In the genomic region with DNA sequence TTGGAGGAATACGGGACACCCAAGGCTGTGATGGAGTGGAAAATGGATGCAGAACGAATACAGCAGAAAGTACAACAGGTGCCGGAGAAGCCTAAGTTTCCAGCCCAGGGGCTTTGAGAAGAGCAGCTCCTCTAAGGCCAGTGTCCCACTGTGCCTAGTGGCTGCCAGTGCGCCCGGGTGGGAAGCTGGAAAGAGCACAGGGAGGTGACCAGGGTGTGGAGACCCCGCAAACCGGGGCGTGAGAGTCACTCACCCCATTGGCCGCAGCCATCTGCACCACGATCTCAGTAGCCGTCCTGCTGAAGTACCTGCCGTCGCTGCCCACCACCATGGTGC, we compare ENCODE assay signal across 9 mouse cellular contexts. TPM values are rescaled to one million over a fixed set of nuclear protein-coding genes. Genes with fewer than 3 reads are reported as not detected.
DNase-seq lines count a peak whose midpoint lies in the region; ATAC-seq and TF ChIP-seq lines count a peak whose summit lies in the region.
"Had no signal": no experiment of that assay in that cellular context is flagged by ENCODE, and none has a peak within 500 bp of the region (broad histone marks: within the 10 kb centered on the region; RNA-seq: fewer than 3 reads in every experiment).

No protein-coding gene starts in this region.

- H3K4me1 ChIP-seq in kidney, postnatal 0 days (replicated peaks; ENCODE audit: insufficient read depth, low read length), result peaks cover 9% of the 10 kb centered on the region
- H3K4me1 ChIP-seq in embryonic facial prominence, embryonic 13.5 days, result peaks cover 18% of the 10 kb centered on the region
- peaks cover 4% of the 10 kb centered on the region; the same call in 1 of the 2 replicates for H3K4me1 ChIP-seq in intestine, embryonic 14.5 days (replicated peaks; ENCODE audit: control insufficient read depth, insufficient read depth, low read length)
- no peaks in the 10 kb centered on the region; the same call in 1 of the 2 replicates for H3K4me1 ChIP-seq in midbrain, postnatal 0 days (ENCODE audit: insufficient read depth, low read length)

- H3K9ac ChIP-seq in kidney, postnatal 0 days (ENCODE audit: low read depth, low read length), result peak overlapping the region; percentile 59
- H3K9ac ChIP-seq in embryonic facial prominence, embryonic 13.5 days, result peak overlapping the region; percentile 73
- peak overlapping the region; percentile 68 for H3K9ac ChIP-seq in intestine, embryonic 14.5 days (ENCODE audit: low read length)
- H3K9ac ChIP-seq in midbrain, postnatal 0 days (replicated peaks; ENCODE audit: low read length, poor library complexity, severe bottlenecking), result no peak overlapping the region

- H3K27me3 ChIP-seq in kidney, postnatal 0 days (ENCODE audit: insufficient read depth, low read length), result no peaks in the 10 kb centered on the region
- peaks cover 36% of the 10 kb centered on the region for H3K27me3 ChIP-seq in embryonic facial prominence, embryonic 13.5 days
- 0 out of 2 replicates have a peak, but pooled peaks cover 4% of the 10 kb centered on the region for H3K27me3 ChIP-seq in intestine, embryonic 14.5 days (replicated peaks; ENCODE audit: control insufficient read depth, insufficient read depth, low read length)
- H3K27me3 ChIP-seq in midbrain, postnatal 0 days (ENCODE audit: insufficient read depth, low read length), result peaks cover 22% of the 10 kb centered on the region

- TF ChIP-seq CTCF in kidney, postnatal 0 days (IDR thresholded peaks at IDR 0.05; ENCODE audit: low read depth), result no peak
- TF ChIP-seq CTCF in midbrain, postnatal 0 days (IDR thresholded peaks at IDR 0.05), result no peak

- DNase-seq in kidney, postnatal 0 days (ENCODE audit: low spot score), result no peak
- no peak for DNase-seq in kidney, postnatal 10 days
- DNase-seq in intestine, embryonic 14.5 days (ENCODE audit: low spot score), result no peak
- no peak for DNase-seq in midbrain, postnatal 0 days (ENCODE audit: low spot score)
- no peak for DNase-seq in thymus, postnatal 4 days
- no peak for DNase-seq in cerebellum, postnatal 4 days (ENCODE audit: low spot score in 2 of 2)

- peak overlapping the region; percentile 82 for H3K4me2 ChIP-seq in kidney, postnatal 0 days (ENCODE audit: low read length)
- H3K4me2 ChIP-seq in embryonic facial prominence, embryonic 13.5 days, result peak overlapping the region; percentile 81
- peak overlapping the region; percentile 63 for H3K4me2 ChIP-seq in intestine, embryonic 14.5 days (ENCODE audit: low read length)
- peak overlapping the region; percentile 57 for H3K4me2 ChIP-seq in midbrain, postnatal 0 days (ENCODE audit: low read depth, low read length, poor library complexity, severe bottlenecking)

- H3K9me3 ChIP-seq in kidney, postnatal 0 days (replicated peaks; ENCODE audit: low read length), result no peaks in the 10 kb centered on the region
- H3K9me3 ChIP-seq in embryonic facial prominence, embryonic 13.5 days, result no peaks in the 10 kb centered on the region
- H3K9me3 ChIP-seq in intestine, embryonic 14.5 days (ENCODE audit: control insufficient read depth, low read length), result no peaks in the 10 kb centered on the region
- no peaks in the 10 kb centered on the region for H3K9me3 ChIP-seq in midbrain, postnatal 0 days (ENCODE audit: low read length)

- H3K36me3 ChIP-seq in kidney, postnatal 0 days (ENCODE audit: insufficient read depth, low read length), result no peaks in the 10 kb centered on the region
- H3K36me3 ChIP-seq in embryonic facial prominence, embryonic 13.5 days, result no peaks in the 10 kb centered on the region
- no peaks in the 10 kb centered on the region for H3K36me3 ChIP-seq in intestine, embryonic 14.5 days (ENCODE audit: control insufficient read depth, insufficient read depth, low read length)
- H3K36me3 ChIP-seq in midbrain, postnatal 0 days (ENCODE audit: insufficient read depth, low read length), result no peaks in the 10 kb centered on the region

- 0 out of 2 replicates have a peak, but pooled peaks have one; percentile 13 for ATAC-seq in kidney, postnatal 0 days (replicated peaks; ENCODE audit: low FRiP score, low read depth)
- peak; percentile 26; the same call in 1 of the 2 replicates for ATAC-seq in embryonic facial prominence, embryonic 13.5 days (ENCODE audit: insufficient number of reproducible peaks, insufficient read depth, low FRiP score, low TSS enrichment, low read depth)
- ATAC-seq in intestine, embryonic 14.5 days (replicated peaks; ENCODE audit: low FRiP score, low TSS enrichment, low read depth), result peak; percentile 54
- no peak for ATAC-seq in midbrain, postnatal 0 days (ENCODE audit: low FRiP score)
- ATAC-seq in monocyte, adult 5-6 weeks (replicated peaks; ENCODE audit: insufficient number of reproducible peaks, low FRiP score, low TSS enrichment, poor library complexity, severe bottlenecking), result no peak

- H3K4me3 ChIP-seq in kidney, postnatal 0 days (replicated peaks; ENCODE audit: low read depth, low read length), result peak overlapping the region; percentile 53
- peak overlapping the region; percentile 57 for H3K4me3 ChIP-seq in embryonic facial prominence, embryonic 13.5 days
- H3K4me3 ChIP-seq in intestine, embryonic 14.5 days (ENCODE audit: low read depth, low read length), result peak overlapping the region; percentile 64
- H3K4me3 ChIP-seq in midbrain, postnatal 0 days (ENCODE audit: low read depth, low read length), result peak overlapping the region; percentile 35

- no peak overlapping the region for H3K27ac ChIP-seq in kidney, postnatal 0 days
- no peak overlapping the region for H3K27ac ChIP-seq in embryonic facial prominence, embryonic 13.5 days
- H3K27ac ChIP-seq in intestine, embryonic 14.5 days (ENCODE audit: low read depth), result peak overlapping the region; percentile 74
- H3K27ac ChIP-seq in midbrain, postnatal 0 days (ENCODE audit: low read depth, low read length), result no peak overlapping the region

- WGBS in kidney, postnatal 0 days, result 12% methylated on average over 13 of the region's 13 CpGs
- 11% methylated on average over 13 of the region's 13 CpGs for WGBS in embryonic facial prominence, embryonic 13.5 days
- WGBS in intestine, embryonic 14.5 days, result 9% methylated on average over 13 of the region's 13 CpGs
- WGBS in midbrain, postnatal 0 days, result 17% methylated on average over 13 of the region's 13 CpGs

RNA-seq across cellular contexts. Expression of gene Pgm5, which starts 0.4 kb away (rescaled TPM):
- 0.87 and 0.96 TPM in 2 replicates for polyA plus RNA-seq in kidney, postnatal 0 days (2015; fragmentation: Nextera tagmentation; extraction: Ambion mirVana)
- polyA plus RNA-seq in embryonic facial prominence, embryonic 13.5 days (2015; fragmentation: Nextera tagmentation; extraction: Ambion mirVana), result 5.0 and 6.5 TPM in 2 replicates
- 8.8 and 10.0 TPM in 2 replicates for polyA plus RNA-seq in intestine, embryonic 14.5 days (2014; fragmentation: Nextera tagmentation; extraction: Ambion mirVana)
- total RNA-seq in midbrain, postnatal 0 days (2014; rRNA removed), result 11.7 TPM in 2 replicates
- polyA plus RNA-seq in midbrain, postnatal 0 days (2015; fragmentation: Nextera tagmentation; extraction: Ambion mirVana), result 0.53 and 0.57 TPM in 2 replicates
- not detected in 3 replicates for total RNA-seq in monocyte, adult 5-6 weeks (2017)

RNA-seq across cellular contexts. Expression of gene Gm10053, which starts 14.2 kb away (rescaled TPM):
- polyA plus RNA-seq in kidney, postnatal 0 days (2015; fragmentation: Nextera tagmentation; extraction: Ambion mirVana), result 458 and 466 TPM in 2 replicates
- 206 and 207 TPM in 2 replicates for polyA plus RNA-seq in embryonic facial prominence, embryonic 13.5 days (2015; fragmentation: Nextera tagmentation; extraction: Ambion mirVana)
- polyA plus RNA-seq in intestine, embryonic 14.5 days (2014; fragmentation: Nextera tagmentation; extraction: Ambion mirVana), result 280 and 300 TPM in 2 replicates
- total RNA-seq in midbrain, postnatal 0 days (2014; rRNA removed), result 35.6 and 54.8 TPM in 2 replicates
- 302 and 326 TPM in 2 replicates for polyA plus RNA-seq in midbrain, postnatal 0 days (2015; fragmentation: Nextera tagmentation; extraction: Ambion mirVana)
- total RNA-seq in monocyte, adult 5-6 weeks (2017), result 11.0 to 57.2 TPM (median 41.0 TPM) in 3 replicates

RNA-seq across cellular contexts. Expression of gene Foxd4, which starts 39.8 kb away (rescaled TPM):
- polyA plus RNA-seq in kidney, postnatal 0 days (2015; fragmentation: Nextera tagmentation; extraction: Ambion mirVana), result not detected in 2 replicates
- not detected in 2 replicates for polyA plus RNA-seq in embryonic facial prominence, embryonic 13.5 days (2015; fragmentation: Nextera tagmentation; extraction: Ambion mirVana)
- polyA plus RNA-seq in intestine, embryonic 14.5 days (2014; fragmentation: Nextera tagmentation; extraction: Ambion mirVana), result not detected in 2 replicates
- not detected in 2 replicates for total RNA-seq in midbrain, postnatal 0 days (2014; rRNA removed)
- polyA plus RNA-seq in midbrain, postnatal 0 days (2015; fragmentation: Nextera tagmentation; extraction: Ambion mirVana), result not detected in 2 replicates
- not detected in 3 replicates for total RNA-seq in monocyte, adult 5-6 weeks (2017)
- total RNA-seq: layer of hippocampus, postnatal 14 days had no signal

Comparison
In these comparisons a context has a peak if more than half of its experiments do, and no peak if none do; other contexts are left out.
1. ATAC-seq: peak in kidney, postnatal 0 days (single experiment), embryonic facial prominence, embryonic 13.5 days (single experiment) and intestine, embryonic 14.5 days (single experiment); none in midbrain, postnatal 0 days (single experiment) and monocyte, adult 5-6 weeks (single experiment).
2. Peak in every context shown above with its lines, with median percentiles within 50 percentile points of each other: H3K4me2 ChIP-seq and H3K4me3 ChIP-seq.